Mouse (Mus musculus) gastrocnemius, postnatal 4 days (tissue): ENCODE data around the gene Slain2. TPM values are rescaled to one million over a fixed set of nuclear protein-coding genes. Genes with fewer than 3 reads are reported as not detected.
"Not testable (repeated sequence)": the region's sequence is repeated elsewhere in the genome, so short reads cannot be mapped to it uniquely, and the experiment has no call there.

Experiments
- DNase-seq, 2 experiments: peaks; one replicate each; pipeline ENCODE4 v3.0.0; 2021 to 2022; ENCODE audit warnings: low spot score in 2 of 2, mixed read lengths in 2 of 2
- total RNA-seq, 2 experiments: library from RNA; stranded (reverse); gene quantifications; 2 replicates each; pipeline ENCODE4 v1.2.3; 2021

Gene Slain2
- total RNA-seq, 2 experiments from 2014 or later, result 82.8 to 90.0 TPM

- no peak for DNase-seq
Observed at GRCm38 (mm10) chr5:73007582-73007959, 93.5 kb downstream of the Slain2 start.

GRCm38 (mm10) chr5:73008230-73008629, 94.1 kb downstream of the Slain2 start:
- not testable (repeated sequence) for DNase-seq

- DNase-seq, result not testable (repeated sequence)
Observed at GRCm38 (mm10) chr5:73011806-73012205, 97.7 kb downstream of the Slain2 start.

GRCm38 (mm10) chr5:73012884-73013610, 98.9 kb downstream of the Slain2 start:
- not testable (repeated sequence) for DNase-seq

GRCm38 (mm10) chr5:73013611-73014287, 99.6 kb downstream of the Slain2 start:
- DNase-seq, result not testable (repeated sequence)

GRCm38 (mm10) chr5:73014745-73015144, 100.6 kb downstream of the Slain2 start:
- DNase-seq, result no peak

GRCm38 (mm10) chr5:73023801-73024200, 109.7 kb downstream of the Slain2 start:
- DNase-seq, result no peak

Other genes with a start within 250 kb of the Slain2 start
- under 1 TPM; 0.18 to 0.25 TPM for gene Txk, start 161.5 kb upstream of the Slain2 start, total RNA-seq
- 1 to 10 TPM; 4.0 to 5.4 TPM for gene Tec, start 45.8 kb upstream of the Slain2 start, total RNA-seq
- gene Gm10135, start 60.4 kb downstream of the Slain2 start, total RNA-seq, result not detected
- gene Slc10a4, start 92.6 kb downstream of the Slain2 start, total RNA-seq, result not detected